Mouse (Mus musculus) bone marrow, adult 2 months (tissue): ENCODE results near the gene Smarcd3. TPM values are rescaled to one million over a fixed set of nuclear protein-coding genes. Genes with fewer than 3 reads are reported as not detected.

Source experiments
- H3K27ac ChIP-seq: fragments of 200-500 bp; 2 replicates; pipeline ENCODE4 v1.5.1; 2012; ENCODE audit warnings: low read depth, mild to moderate bottlenecking, control low read depth, inconsistent platforms, low read length; ENCODE audit not compliant: control insufficient read depth, poor library complexity, insufficient read depth
- H3K4me1 ChIP-seq: fragments of 200-500 bp; 2 replicates; pipeline ENCODE4 v1.6.1; 2011; ENCODE audit warnings: low read length; ENCODE audit not compliant: control insufficient read depth, insufficient read depth
- H3K4me3 ChIP-seq: fragments of 200-500 bp; replicated peaks from 2 replicates; pipeline ENCODE3; 2011; ENCODE audit warnings: mild to moderate bottlenecking, low read depth, low read length, control low read depth; ENCODE audit not compliant: control insufficient read depth
- CTCF ChIP-seq: fragments of 200-500 bp; IDR thresholded peaks from 2 replicates; pipeline ENCODE4 v1.5.1; 2011; ENCODE audit warnings: low read length, control low read depth; ENCODE audit not compliant: control insufficient read depth, insufficient read depth
- POLR2A ChIP-seq: fragments of 200-500 bp; IDR thresholded peaks from 2 replicates; pipeline ENCODE4 v1.6.1; 2011; ENCODE audit warnings: low read depth, mild to moderate bottlenecking, control low read depth, low read length, borderline replicate concordance; ENCODE audit not compliant: control insufficient read depth
- WGBS: fragments of 180-500 bp; shearing (Covaris S2); methylation state at CpG from one replicate; pipeline ENCODE4 v1.1.7; 2018; 5-methylcytosine and 5-hydroxymethylcytosine counted together
- polyA plus RNA-seq: library from polyadenylated mRNA; stranded (reverse); fragments of >200 nt; gene quantifications from 2 replicates; pipeline ENCODE4 v1.2.4, GENCODE M21; 2011; ENCODE audit warnings: low replicate concordance; ENCODE audit not compliant: missing spikeins, insufficient read depth, insufficient read length

The Smarcd3 gene
- polyA plus RNA-seq, 1 experiment: 6.1 TPM

- TF ChIP-seq POLR2A: no peak
- no peak for TF ChIP-seq CTCF
- H3K4me3 ChIP-seq: no peak overlapping the region
- WGBS: 87% methylated on average over 5 of the region's 5 CpGs
- H3K4me1 ChIP-seq: no peaks in the 10 kb centered on the region
- no peak overlapping the region for H3K27ac ChIP-seq
Observed at GRCm38 (mm10) chr5:24612302-24612649, 11.9 kb downstream of the Smarcd3 start.

GRCm38 (mm10) chr5:24611366-24612301, 12.6 kb downstream of the Smarcd3 start:
- 75% methylated on average over 7 of the region's 7 CpGs for WGBS
- TF ChIP-seq POLR2A: no peak
- no peak for TF ChIP-seq CTCF

GRCm38 (mm10) chr5:24609388-24609787, 14.8 kb downstream of the Smarcd3 start:
- Histone ChIP-seq H3K4me1 (no peaks in the 10 kb centered on the region), H3K4me3 (no peak overlapping the region), H3K27ac (no peak overlapping the region)
- WGBS: 44% methylated on average over 5 of the region's 5 CpGs
- TF ChIP-seq POLR2A: no peak
- TF ChIP-seq CTCF: no peak

More at GRCm38 (mm10) chr5:24611366-24612301, 12.6 kb downstream of the Smarcd3 start:
- Histone ChIP-seq H3K27ac (no peak overlapping the region), H3K4me3 (no peak overlapping the region), H3K4me1 (no peaks in the 10 kb centered on the region)

- TF ChIP-seq POLR2A (no peak), CTCF (no peak)
- Histone ChIP-seq H3K27ac (no peak overlapping the region), H3K4me1 (no peaks in the 10 kb centered on the region), H3K4me3 (no peak overlapping the region)
- WGBS: 76% methylated on average over 14 of the region's 14 CpGs
Observed at GRCm38 (mm10) chr5:24605980-24606665, 18.1 kb downstream of the Smarcd3 start.

GRCm38 (mm10) chr5:24605321-24605979, 18.8 kb downstream of the Smarcd3 start:
- Histone ChIP-seq H3K4me1 (no peaks in the 10 kb centered on the region), H3K27ac (no peak overlapping the region), H3K4me3 (no peak overlapping the region)
- TF ChIP-seq POLR2A: no peak
- no peak for TF ChIP-seq CTCF
- WGBS: 64% methylated on average over 6 of the region's 6 CpGs

- H3K4me3 ChIP-seq: no peak overlapping the region
- H3K4me1 ChIP-seq: no peaks in the 10 kb centered on the region
- WGBS: under 1% methylated on average over 46 of the region's 46 CpGs
- no peak for TF ChIP-seq POLR2A
- no peak for TF ChIP-seq CTCF
- H3K27ac ChIP-seq: peak overlapping the region; percentile 21; the same call in 1 of the 2 replicates
Observed at GRCm38 (mm10) chr5:24604656-24605100, 19.5 kb downstream of the Smarcd3 start.

- H3K4me3 ChIP-seq: no peak overlapping the region
- H3K27ac ChIP-seq: peak overlapping the region; percentile 21; the same call in 1 of the 2 replicates
- TF ChIP-seq CTCF: no peak
- 44% methylated on average over 12 of the region's 12 CpGs for WGBS
- H3K4me1 ChIP-seq: no peaks in the 10 kb centered on the region
Observed at GRCm38 (mm10) chr5:24604080-24604655, 20.0 kb downstream of the Smarcd3 start.

GRCm38 (mm10) chr5:24603431-24604010, 20.7 kb downstream of the Smarcd3 start:
- TF ChIP-seq POLR2A (no peak), CTCF (no peak)
- 70% methylated on average over 8 of the region's 8 CpGs for WGBS
- no peak overlapping the region for H3K27ac ChIP-seq
- no peak overlapping the region for H3K4me3 ChIP-seq
- no peaks in the 10 kb centered on the region for H3K4me1 ChIP-seq
